18 mouse cellular contexts compared by ENCODE assay signal in the genomic region with DNA sequence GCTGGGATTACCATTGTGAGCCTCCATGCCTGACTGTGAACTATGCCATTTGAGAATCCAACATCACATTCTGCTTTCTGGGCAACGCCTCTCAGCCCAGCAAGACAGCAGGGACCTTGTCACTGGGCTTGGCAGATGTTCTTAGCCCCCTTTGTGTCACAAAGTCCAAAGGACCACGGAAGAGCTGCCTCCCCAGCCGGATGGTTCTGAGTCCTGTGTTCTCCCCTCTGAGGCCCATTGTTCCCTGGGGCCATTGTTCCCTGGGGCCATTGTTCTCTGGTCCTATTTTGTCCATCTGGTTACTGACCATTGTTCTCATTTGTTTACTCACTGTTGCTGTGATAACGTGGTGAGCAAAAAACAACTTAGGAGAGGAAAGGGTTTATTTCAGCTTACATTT. TPM values are rescaled to one million over a fixed set of nuclear protein-coding genes. Genes with fewer than 3 reads are reported as not detected.
A peak's percentile ranks its signal among the peaks of the same experiment; 100 is the strongest.
DNase-seq lines count a peak whose midpoint lies in the region; ATAC-seq lines count a peak whose summit lies in the region.
"Had no signal": no experiment of that assay in that cellular context is flagged by ENCODE, and none has a peak within 500 bp of the region (broad histone marks: within the 10 kb centered on the region; RNA-seq: fewer than 3 reads in every experiment).

No protein-coding gene starts in this region.

- 10% methylated on average over 4 of the region's 4 CpGs for WGBS in midbrain, embryonic 12.5 days
- 8% methylated on average over 4 of the region's 4 CpGs for WGBS in midbrain, embryonic 15.5 days

- H3K4me3 ChIP-seq in midbrain, embryonic 12.5 days, result no peak overlapping the region
- H3K4me3 ChIP-seq in midbrain, embryonic 15.5 days, result no peak overlapping the region
- H3K4me3 ChIP-seq: forebrain, embryonic 10.5 days; heart, embryonic 12.5 days; intestine, embryonic 15.5 days; limb, embryonic 15.5 days had no signal

- no peaks in the 10 kb centered on the region for H3K36me3 ChIP-seq in midbrain, embryonic 12.5 days
- H3K36me3 ChIP-seq in midbrain, embryonic 15.5 days (replicated peaks), result no peaks in the 10 kb centered on the region
- H3K36me3 ChIP-seq: forebrain, embryonic 10.5 days; heart, embryonic 12.5 days; intestine, embryonic 15.5 days; limb, embryonic 15.5 days had no signal

- peak; percentile 18 for DNase-seq in cerebellum, adult 11-12 months
- DNase-seq in cerebellum, postnatal 10 days, result no peak
- DNase-seq in layer of hippocampus, adult 11-12 months (ENCODE audit: low spot score), result peak; percentile 69
- DNase-seq in layer of hippocampus, postnatal 10 days (ENCODE audit: low spot score in 2 of 2), result no peak
- DNase-seq in lung, postnatal 36 days, result no peak
- DNase-seq in kidney, adult 9 months, result no peak
- DNase-seq: heart, postnatal 36 days; kidney, postnatal 10 days; lung, adult 2 months; thymus, postnatal 14 days had no signal

- H3K27ac ChIP-seq in midbrain, embryonic 12.5 days (replicated peaks), result 0 out of 2 replicates have a peak overlapping the region, but pooled peaks have one; percentile 11
- H3K27ac ChIP-seq in midbrain, embryonic 15.5 days, result no peak overlapping the region
- H3K27ac ChIP-seq: forebrain, embryonic 10.5 days; intestine, embryonic 15.5 days; limb, embryonic 15.5 days had no signal

- peaks cover 4% of the 10 kb centered on the region for H3K4me1 ChIP-seq in midbrain, embryonic 12.5 days
- H3K4me1 ChIP-seq in midbrain, embryonic 15.5 days, result no peaks in the 10 kb centered on the region

- no peak overlapping the region for H3K4me2 ChIP-seq in midbrain, embryonic 12.5 days (replicated peaks)
- H3K4me2 ChIP-seq in midbrain, embryonic 15.5 days, result no peak overlapping the region
- H3K4me2 ChIP-seq: heart, embryonic 12.5 days; intestine, embryonic 15.5 days; limb, embryonic 15.5 days had no signal

- no peaks in the 10 kb centered on the region for H3K27me3 ChIP-seq in midbrain, embryonic 12.5 days
- no peaks in the 10 kb centered on the region for H3K27me3 ChIP-seq in midbrain, embryonic 15.5 days (replicated peaks)
- H3K27me3 ChIP-seq: CH12.LX; heart, embryonic 12.5 days; intestine, embryonic 15.5 days; limb, embryonic 15.5 days; Patski had no signal

- H3K9ac ChIP-seq in midbrain, embryonic 12.5 days (replicated peaks), result no peak overlapping the region
- H3K9ac ChIP-seq in midbrain, embryonic 15.5 days, result no peak overlapping the region
- H3K9ac ChIP-seq: heart, embryonic 12.5 days; intestine, embryonic 15.5 days; limb, embryonic 15.5 days had no signal

- ATAC-seq in midbrain, embryonic 12.5 days (ENCODE audit: low FRiP score, low read depth), result no peak
- no peak for ATAC-seq in midbrain, embryonic 15.5 days (replicated peaks)
- ATAC-seq: intestine, embryonic 15.5 days; Patski had no signal

- no peaks in the 10 kb centered on the region for H3K9me3 ChIP-seq in midbrain, embryonic 12.5 days
- H3K9me3 ChIP-seq in midbrain, embryonic 15.5 days, result no peaks in the 10 kb centered on the region
- H3K9me3 ChIP-seq: forebrain, embryonic 10.5 days; heart, embryonic 12.5 days; intestine, embryonic 15.5 days; limb, embryonic 15.5 days had no signal

RNA-seq across cellular contexts. Expression of a gene that starts 39.5 kb away (rescaled TPM):
- 1,000 to 10,000 TPM; 2,066 to 2,109 TPM for total RNA-seq in layer of hippocampus, postnatal 10 days (2021)
- 1,351 and 1,421 TPM in 2 replicates for polyA plus RNA-seq in midbrain, embryonic 12.5 days (2016; fragmentation: Nextera tagmentation; extraction: Ambion mirVana)
- 1,452 and 1,467 TPM in 2 replicates for polyA plus RNA-seq in midbrain, embryonic 15.5 days (2015; fragmentation: Nextera tagmentation; extraction: Ambion mirVana)

RNA-seq across cellular contexts. Expression of a gene that starts 41.6 kb away (rescaled TPM):
- total RNA-seq in layer of hippocampus, postnatal 10 days (2021), result 10 to 100 TPM; 16.1 to 25.7 TPM
- polyA plus RNA-seq in midbrain, embryonic 12.5 days (2016; fragmentation: Nextera tagmentation; extraction: Ambion mirVana), result 118 and 121 TPM in 2 replicates
- 29.6 and 30.2 TPM in 2 replicates for polyA plus RNA-seq in midbrain, embryonic 15.5 days (2015; fragmentation: Nextera tagmentation; extraction: Ambion mirVana)

Comparison
In these comparisons a context has a peak if more than half of its experiments do, and no peak if none do; other contexts are left out.
1. DNase-seq: peak in cerebellum, adult 11-12 months (single experiment) and layer of hippocampus, adult 11-12 months (single experiment); none in cerebellum, postnatal 10 days (0 of 2), layer of hippocampus, postnatal 10 days (0 of 2), lung, postnatal 36 days (single experiment) and kidney, adult 9 months (single experiment).